Mouse (Mus musculus) bone marrow macrophage, adult 2 months (primary cell): ENCODE data around the gene Igsf10. TPM values are rescaled to one million over a fixed set of nuclear protein-coding genes. Genes with fewer than 3 reads are reported as not detected.

ENCODE experiments used
- H3K27ac ChIP-seq: 2 replicates; pipeline ENCODE4 v1.5.1; 2012; ENCODE audit warnings: low read depth, low read length; ENCODE audit not compliant: insufficient read depth
- H3K4me1 ChIP-seq: 2 replicates; pipeline ENCODE4 v1.6.1; 2012; ENCODE audit warnings: low read length; ENCODE audit not compliant: control insufficient read depth, insufficient read depth
- H3K4me3 ChIP-seq: 2 replicates; pipeline ENCODE4 v1.5.1; 2012; ENCODE audit warnings: mild to moderate bottlenecking, low read length, moderate library complexity; ENCODE audit not compliant: insufficient read depth
- CTCF ChIP-seq: IDR thresholded peaks from 2 replicates; pipeline ENCODE4 v1.5.1; 2012; ENCODE audit warnings: low read depth, mild to moderate bottlenecking, low read length, moderate library complexity
- POLR2A ChIP-seq: IDR thresholded peaks from 2 replicates; pipeline ENCODE4 v1.6.1; 2012; ENCODE audit warnings: mild to moderate bottlenecking, low read depth, low read length, borderline replicate concordance
- polyA plus RNA-seq: library from polyadenylated mRNA; stranded (reverse); fragments of >200 nt; gene quantifications from 2 replicates; pipeline ENCODE4 v1.2.4, GENCODE M21; 2012; ENCODE audit not compliant: missing spikeins, insufficient read depth, insufficient read length

Igsf10 gene
- polyA plus RNA-seq, 1 experiment, result not detected

DNA sequence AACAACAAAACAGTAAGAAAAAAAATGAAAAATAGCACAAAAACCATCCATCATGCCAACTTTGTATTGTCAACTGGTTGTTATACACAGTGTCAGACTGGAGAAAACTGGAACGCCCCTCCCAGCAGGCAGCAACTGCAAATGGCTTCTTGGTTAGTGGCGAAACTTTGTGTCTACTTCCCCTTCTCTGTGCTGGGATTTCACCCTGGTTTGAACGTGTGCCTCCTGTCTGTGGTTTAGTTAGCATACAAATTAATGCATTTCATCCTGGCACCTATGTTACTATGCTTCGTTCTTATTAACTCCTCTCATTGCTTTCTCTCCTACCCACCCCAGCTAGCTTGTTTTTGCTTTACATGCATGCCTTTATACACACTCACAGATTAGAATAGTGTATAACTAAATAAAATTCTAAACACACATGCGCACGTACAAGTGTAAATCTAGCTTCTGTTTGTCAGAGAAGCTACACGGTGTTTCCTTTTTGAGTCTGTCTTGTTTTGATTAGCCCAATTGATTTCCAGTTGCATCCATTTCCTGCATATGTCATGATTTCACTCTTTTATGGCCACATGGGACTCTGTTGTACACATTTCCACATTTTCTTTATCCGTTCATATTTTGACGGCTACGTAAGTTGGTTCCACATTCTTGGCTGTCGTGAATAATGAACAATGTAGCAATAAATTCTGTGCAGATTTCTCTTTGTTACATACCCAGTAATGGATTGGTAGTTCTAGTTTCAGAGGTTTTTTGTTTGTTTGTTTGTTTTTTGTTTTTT is 2.4 kb downstream of the Igsf10 start:
- H3K4me1 ChIP-seq, result no peaks in the 10 kb centered on the region
- H3K4me3 ChIP-seq, result no peak overlapping the region
- TF ChIP-seq POLR2A (no peak), CTCF (no peak)
- H3K27ac ChIP-seq, result no peak overlapping the region

DNA sequence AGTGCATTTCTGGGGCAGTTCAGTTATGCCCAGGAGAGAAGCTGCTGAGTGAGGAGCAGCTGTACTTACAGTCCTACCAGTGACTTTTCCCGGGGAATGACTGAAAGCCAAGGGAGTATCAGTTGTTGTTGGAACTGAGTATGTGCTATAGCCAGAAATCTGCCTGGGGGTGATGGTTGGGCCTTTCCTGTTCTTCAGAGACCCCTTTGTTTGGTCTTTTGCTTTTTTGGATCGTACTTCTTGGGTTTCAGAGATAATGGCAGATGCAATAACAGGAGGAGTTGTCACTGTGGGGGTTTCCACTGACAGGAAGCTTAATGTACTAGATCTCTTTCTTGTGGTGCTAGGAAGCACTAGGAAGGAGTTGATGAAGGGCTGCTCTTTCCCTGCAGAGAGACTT is 15.7 kb downstream of the Igsf10 start:
- Histone ChIP-seq H3K4me3 (no peak overlapping the region), H3K27ac (no peak overlapping the region), H3K4me1 (no peaks in the 10 kb centered on the region)
- TF ChIP-seq POLR2A (no peak), CTCF (no peak)

DNA sequence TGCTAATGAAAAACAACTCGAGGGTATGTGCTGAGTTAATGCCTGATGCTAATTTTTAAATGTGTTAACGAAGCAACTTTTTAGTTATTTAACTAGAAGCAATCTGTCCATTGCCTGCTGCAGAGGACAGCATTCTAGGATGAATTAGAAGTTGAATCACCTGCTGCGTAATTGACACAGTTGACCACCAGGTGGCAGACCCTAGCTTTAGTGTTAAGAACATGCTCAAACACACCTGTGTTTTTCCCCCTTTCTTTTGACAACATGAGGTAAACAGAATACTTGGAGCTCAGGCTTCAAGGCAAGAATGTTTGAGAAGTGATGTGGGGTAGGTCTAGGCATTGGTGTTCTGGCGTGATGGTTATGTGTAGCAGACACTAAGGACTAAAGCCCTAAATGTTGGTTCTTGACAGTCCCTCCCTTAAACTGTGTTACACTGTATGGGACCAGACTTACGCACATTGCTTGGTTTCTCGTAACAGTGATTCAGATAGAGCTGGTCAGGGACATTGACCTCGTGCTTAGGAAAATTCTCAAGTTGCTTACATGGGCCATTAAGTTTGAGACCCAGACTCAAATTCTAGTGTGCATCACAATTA is 22.8 kb downstream of the Igsf10 start:
- Histone ChIP-seq H3K4me3 (no peak overlapping the region), H3K27ac (no peak overlapping the region)
- no peak for TF ChIP-seq CTCF
- no peak for TF ChIP-seq POLR2A

DNA sequence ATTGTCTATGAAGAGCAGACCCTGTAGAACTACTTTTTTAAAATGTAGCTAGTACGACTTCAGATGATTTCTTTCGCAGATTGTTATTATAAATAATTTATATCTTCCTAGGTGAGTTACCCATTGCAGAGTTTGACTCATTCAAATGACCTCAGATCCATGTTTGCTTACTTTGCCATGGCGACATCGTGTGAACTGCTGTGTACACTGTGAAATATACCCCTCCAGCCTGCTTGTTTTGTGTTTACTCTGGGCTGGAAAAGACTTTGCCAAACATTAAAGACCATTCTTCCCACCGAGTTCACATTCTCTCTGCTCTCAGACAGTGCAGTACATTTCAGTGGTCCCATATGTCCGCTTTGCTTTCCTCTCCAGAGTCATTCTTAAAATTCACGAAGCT is 28.1 kb downstream of the Igsf10 start:
- Histone ChIP-seq H3K4me1 (peaks cover 19% of the 10 kb centered on the region), H3K4me3 (no peak overlapping the region), H3K27ac (no peak overlapping the region)
- TF ChIP-seq CTCF, result no peak
- TF ChIP-seq POLR2A, result no peak

More for the DNA sequence above, 22.8 kb downstream of the Igsf10 start:
- no peaks in the 10 kb centered on the region; the same call in 1 of the 2 replicates for H3K4me1 ChIP-seq

DNA sequence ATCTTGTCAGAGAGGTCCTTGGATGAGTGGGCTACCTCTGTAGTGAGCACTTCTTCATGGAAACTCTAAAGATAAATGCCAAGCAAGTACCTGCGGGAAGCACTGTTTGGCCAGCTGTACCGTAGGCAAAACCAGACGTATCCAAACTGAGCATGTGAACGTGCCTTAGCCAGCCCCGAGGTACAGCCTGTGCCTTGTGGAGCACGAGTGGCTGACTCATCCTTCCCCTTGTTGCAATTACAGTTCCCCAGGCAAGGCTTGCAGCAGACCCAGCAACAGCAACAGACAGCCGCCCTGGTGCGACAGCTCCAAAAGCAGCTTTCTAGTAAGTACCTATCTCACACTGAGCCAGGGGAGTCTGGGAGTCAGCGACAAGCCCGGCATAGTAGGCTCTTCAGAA is 31.6 kb downstream of the Igsf10 start:
- TF ChIP-seq POLR2A (no peak), CTCF (no peak)
- Histone ChIP-seq H3K27ac (peak overlapping the region; percentile 87), H3K4me1 (peaks cover 23% of the 10 kb centered on the region), H3K4me3 (peak overlapping the region; percentile 50)

DNA sequence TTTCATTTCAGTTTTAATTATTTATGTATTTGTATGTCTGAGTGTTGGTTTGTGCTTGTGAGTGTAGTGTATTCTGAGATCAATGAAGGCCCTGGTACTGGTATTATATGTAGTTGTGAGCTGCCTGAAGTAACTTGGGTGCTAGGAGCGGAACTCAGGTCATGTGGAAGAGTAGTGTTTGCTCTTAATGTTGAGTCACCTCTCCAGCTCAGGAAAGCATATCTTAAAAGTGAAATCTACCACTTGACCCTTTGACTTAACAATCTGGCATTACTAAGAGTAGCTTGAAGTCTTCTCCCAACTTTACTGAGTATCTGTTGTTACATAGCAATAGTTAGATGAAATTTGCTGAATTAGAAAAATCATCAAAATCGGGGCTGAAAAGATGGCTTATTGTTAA is 38.7 kb downstream of the Igsf10 start:
- peaks cover 5% of the 10 kb centered on the region for H3K4me1 ChIP-seq
- no peak overlapping the region for H3K4me3 ChIP-seq
- no peak overlapping the region for H3K27ac ChIP-seq
- TF ChIP-seq CTCF (no peak), POLR2A (no peak)

DNA sequence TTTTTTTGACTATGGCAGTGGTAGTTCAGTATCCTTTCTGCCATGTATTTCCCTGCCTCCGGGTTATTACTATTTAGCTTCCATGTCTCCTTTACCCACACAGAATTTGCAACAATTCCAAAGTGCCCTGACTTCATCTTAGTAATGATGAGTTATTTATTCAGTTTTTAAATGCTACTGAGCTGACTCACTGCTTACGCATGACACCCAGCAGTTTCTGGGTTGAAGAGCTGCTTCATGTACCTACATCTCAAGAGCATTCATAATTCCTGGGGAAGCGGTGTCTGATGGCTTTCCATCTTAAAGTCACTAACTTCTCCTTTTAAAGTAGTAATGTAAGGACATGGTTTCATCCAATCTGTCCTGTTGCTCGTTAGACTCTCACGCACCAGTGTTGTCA is 39.2 kb downstream of the Igsf10 start:
- no peak overlapping the region for H3K27ac ChIP-seq
- H3K4me3 ChIP-seq, result no peak overlapping the region
- no peak for TF ChIP-seq CTCF
- TF ChIP-seq POLR2A, result no peak
- H3K4me1 ChIP-seq, result peaks cover 5% of the 10 kb centered on the region

DNA sequence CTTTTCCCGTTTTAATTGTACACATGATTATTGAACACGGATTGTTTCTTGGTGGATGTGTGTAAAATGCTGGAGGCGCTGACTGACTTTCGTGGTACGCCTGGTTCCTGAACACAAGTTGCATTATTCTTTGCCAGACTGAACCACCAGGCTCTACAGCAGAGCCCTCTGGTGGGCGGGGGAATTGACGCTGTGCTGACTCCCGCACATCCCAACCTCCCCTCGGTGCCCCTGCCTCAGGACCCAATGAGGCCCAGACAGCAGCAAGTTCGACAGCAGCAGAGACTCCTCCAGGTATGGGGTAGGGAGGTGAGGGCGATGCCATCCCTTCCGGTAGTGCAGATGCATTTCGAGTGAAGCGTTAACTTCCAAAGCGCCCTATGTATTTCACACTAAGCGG is 46.5 kb downstream of the Igsf10 start:
- no peak overlapping the region for H3K27ac ChIP-seq
- H3K4me3 ChIP-seq, result no peak overlapping the region

DNA sequence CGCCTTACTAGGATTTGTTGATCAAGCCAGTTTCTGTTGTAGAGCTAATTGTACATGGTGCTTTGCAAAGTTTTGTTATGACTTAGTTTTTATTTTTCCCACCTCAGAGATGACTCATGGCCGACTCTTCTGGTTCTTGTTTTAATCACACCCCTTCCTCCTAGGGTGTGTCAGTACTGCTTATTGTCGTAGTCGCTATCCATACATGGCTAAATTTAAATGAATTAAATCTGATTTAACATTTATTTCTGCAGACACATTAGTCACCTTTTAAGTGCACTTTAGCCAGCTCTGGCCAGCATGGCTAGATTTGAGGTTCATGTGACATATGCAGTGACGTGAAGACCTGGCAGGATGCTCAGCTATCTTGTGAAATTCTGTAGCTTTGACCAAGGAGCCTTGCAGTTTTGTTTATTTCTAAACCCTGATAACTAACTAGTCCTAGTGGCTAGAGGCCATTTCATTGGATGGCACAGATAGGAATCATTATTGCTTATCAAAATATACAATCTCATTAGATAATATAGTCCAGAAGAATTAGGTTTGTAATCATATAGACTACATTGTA is 47.5 kb downstream of the Igsf10 start:
- Histone ChIP-seq H3K4me1 (peaks cover 2% of the 10 kb centered on the region; the same call in 1 of the 2 replicates), H3K4me3 (no peak overlapping the region), H3K27ac (no peak overlapping the region)
- TF ChIP-seq POLR2A (no peak), CTCF (no peak)

More for the DNA sequence above, 46.5 kb downstream of the Igsf10 start:
- H3K4me1 ChIP-seq, result peaks cover 2% of the 10 kb centered on the region; the same call in 1 of the 2 replicates
- TF ChIP-seq POLR2A (no peak), CTCF (no peak)
